Mouse (Mus musculus): ENCODE results near the gene Ppp2r5a. TPM values are rescaled to one million over a fixed set of nuclear protein-coding genes. Genes with fewer than 3 reads are reported as not detected.
A peak's percentile ranks its signal among the peaks of the same experiment; 100 is the strongest.

Ppp2r5a gene
- polyA plus RNA-seq (2011; ENCODE audit: insufficient read depth, insufficient read length, low replicate concordance, missing spikeins), result 71.0 and 96.6 TPM in 2 replicates

GRCm38 (mm10) chr1:191403074-191403473, at the start of gene Ppp2r5a:
Gene Ppp2r5a (minus strand): TSS chr1:191403272.
- Histone ChIP-seq H3K27ac (ENCODE audit: control insufficient read depth, insufficient read depth, low read depth, low read length, poor library complexity) (peak within 1 kb of the TSS; percentile 50), H3K4me3 (replicated peaks; ENCODE audit: control insufficient read depth, low read depth, low read length) (peak within 1 kb of the TSS; percentile 57), H3K4me1 (ENCODE audit: control insufficient read depth, insufficient read depth, low read length) (peaks cover 9% of the 10 kb centered on the region; the same call in 1 of the 2 replicates)
- WGBS, result 16% methylated on average over 5 of the region's 5 CpGs
- TF ChIP-seq CTCF (IDR thresholded peaks at IDR 0.05; ENCODE audit: control insufficient read depth, insufficient read depth, low read length) (no peak), POLR2A (IDR thresholded peaks at IDR 0.05; ENCODE audit: borderline replicate concordance, control insufficient read depth, low read depth, low read length) (no peak)

- no peak overlapping the region for H3K27ac ChIP-seq (ENCODE audit: control insufficient read depth, insufficient read depth, low read depth, low read length, poor library complexity)
- TF ChIP-seq POLR2A (IDR thresholded peaks at IDR 0.05; ENCODE audit: borderline replicate concordance, control insufficient read depth, low read depth, low read length) (no peak), CTCF (IDR thresholded peaks at IDR 0.05; ENCODE audit: control insufficient read depth, insufficient read depth, low read length) (no peak)
- 35% methylated on average over 5 of the region's 5 CpGs for WGBS
- H3K4me3 ChIP-seq (replicated peaks; ENCODE audit: control insufficient read depth, low read depth, low read length), result no peak overlapping the region
- H3K4me1 ChIP-seq (ENCODE audit: control insufficient read depth, insufficient read depth, low read length), result peaks cover 5% of the 10 kb centered on the region; the same call in 1 of the 2 replicates
These were observed 47.5 kb upstream of the Ppp2r5a start for GRCm38 (mm10) chr1:191450614-191451013.

- WGBS, result 45% methylated on average over 4 of the region's 4 CpGs
- H3K4me1 ChIP-seq (ENCODE audit: control insufficient read depth, insufficient read depth, low read length), result peaks cover 10% of the 10 kb centered on the region
- no peak overlapping the region for H3K27ac ChIP-seq (ENCODE audit: control insufficient read depth, insufficient read depth, low read depth, low read length, poor library complexity)
- no peak for TF ChIP-seq POLR2A (IDR thresholded peaks at IDR 0.05; ENCODE audit: borderline replicate concordance, control insufficient read depth, low read depth, low read length)
- no peak for TF ChIP-seq CTCF (IDR thresholded peaks at IDR 0.05; ENCODE audit: control insufficient read depth, insufficient read depth, low read length)
- no peak overlapping the region for H3K4me3 ChIP-seq (replicated peaks; ENCODE audit: control insufficient read depth, low read depth, low read length)
These were observed 46.5 kb upstream of the Ppp2r5a start for GRCm38 (mm10) chr1:191449537-191449936.

- WGBS, result 81% methylated on average over 6 of the region's 6 CpGs
- no peak for TF ChIP-seq CTCF (IDR thresholded peaks at IDR 0.05; ENCODE audit: control insufficient read depth, insufficient read depth, low read length)
- no peak for TF ChIP-seq POLR2A (IDR thresholded peaks at IDR 0.05; ENCODE audit: borderline replicate concordance, control insufficient read depth, low read depth, low read length)
- H3K4me1 ChIP-seq (ENCODE audit: control insufficient read depth, insufficient read depth, low read length), result peaks cover 10% of the 10 kb centered on the region
- H3K27ac ChIP-seq (ENCODE audit: control insufficient read depth, insufficient read depth, low read depth, low read length, poor library complexity), result no peak overlapping the region
- no peak overlapping the region for H3K4me3 ChIP-seq (replicated peaks; ENCODE audit: control insufficient read depth, low read depth, low read length)
These were observed 44.4 kb upstream of the Ppp2r5a start for GRCm38 (mm10) chr1:191447391-191448016.

GRCm38 (mm10) chr1:191446307-191446706, 43.2 kb upstream of the Ppp2r5a start:
- Histone ChIP-seq H3K4me1 (ENCODE audit: control insufficient read depth, insufficient read depth, low read length) (peaks cover 10% of the 10 kb centered on the region), H3K4me3 (replicated peaks; ENCODE audit: control insufficient read depth, low read depth, low read length) (no peak overlapping the region), H3K27ac (ENCODE audit: control insufficient read depth, insufficient read depth, low read depth, low read length, poor library complexity) (peak overlapping the region; percentile 37; the same call in 1 of the 2 replicates)
- WGBS, result 70% methylated on average over 5 of the region's 5 CpGs
- TF ChIP-seq POLR2A (IDR thresholded peaks at IDR 0.05; ENCODE audit: borderline replicate concordance, control insufficient read depth, low read depth, low read length) (no peak), CTCF (IDR thresholded peaks at IDR 0.05; ENCODE audit: control insufficient read depth, insufficient read depth, low read length) (no peak)

GRCm38 (mm10) chr1:191445831-191446258, 42.8 kb upstream of the Ppp2r5a start:
- WGBS, result 26% methylated on average over 9 of the region's 9 CpGs
- Histone ChIP-seq H3K4me3 (replicated peaks; ENCODE audit: control insufficient read depth, low read depth, low read length) (no peak overlapping the region), H3K27ac (ENCODE audit: control insufficient read depth, insufficient read depth, low read depth, low read length, poor library complexity) (peak overlapping the region; percentile 12; the same call in 1 of the 2 replicates), H3K4me1 (ENCODE audit: control insufficient read depth, insufficient read depth, low read length) (peaks cover 10% of the 10 kb centered on the region)
- no peak for TF ChIP-seq CTCF (IDR thresholded peaks at IDR 0.05; ENCODE audit: control insufficient read depth, insufficient read depth, low read length)
- TF ChIP-seq POLR2A (IDR thresholded peaks at IDR 0.05; ENCODE audit: borderline replicate concordance, control insufficient read depth, low read depth, low read length), result no peak

- H3K4me1 ChIP-seq (ENCODE audit: control insufficient read depth, insufficient read depth, low read length), result peaks cover 9% of the 10 kb centered on the region
- TF ChIP-seq CTCF (IDR thresholded peaks at IDR 0.05; ENCODE audit: control insufficient read depth, insufficient read depth, low read length), result no peak
- no peak for TF ChIP-seq POLR2A (IDR thresholded peaks at IDR 0.05; ENCODE audit: borderline replicate concordance, control insufficient read depth, low read depth, low read length)
- H3K4me3 ChIP-seq (replicated peaks; ENCODE audit: control insufficient read depth, low read depth, low read length), result peak overlapping the region; percentile 1
- H3K27ac ChIP-seq (ENCODE audit: control insufficient read depth, insufficient read depth, low read depth, low read length, poor library complexity), result no peak overlapping the region
- 43% methylated on average over 12 of the region's 12 CpGs for WGBS
These were observed 42.3 kb upstream of the Ppp2r5a start for GRCm38 (mm10) chr1:191445401-191445800.

- TF ChIP-seq POLR2A (IDR thresholded peaks at IDR 0.05; ENCODE audit: borderline replicate concordance, control insufficient read depth, low read depth, low read length) (no peak), CTCF (IDR thresholded peaks at IDR 0.05; ENCODE audit: control insufficient read depth, insufficient read depth, low read length) (no peak)
- WGBS, result 77% methylated on average over 1 of the region's 1 CpGs
- no peak overlapping the region for H3K27ac ChIP-seq (ENCODE audit: control insufficient read depth, insufficient read depth, low read depth, low read length, poor library complexity)
- no peak overlapping the region for H3K4me3 ChIP-seq (replicated peaks; ENCODE audit: control insufficient read depth, low read depth, low read length)
- H3K4me1 ChIP-seq (ENCODE audit: control insufficient read depth, insufficient read depth, low read length), result peaks cover 8% of the 10 kb centered on the region
These were observed 41.4 kb upstream of the Ppp2r5a start for GRCm38 (mm10) chr1:191444467-191444866.

All from bone marrow, adult 2 months (tissue).